Mouse (Mus musculus): ENCODE measurements around the gene Gng8.

- TF ChIP-seq CTCF (conservative IDR thresholded peaks at IDR 0.05; ENCODE audit: low read length) = no peak
- TF ChIP-seq POU5F1 (IDR thresholded peaks at IDR 0.05; ENCODE audit: borderline replicate concordance, low read length) = no peak
Observed at GRCm38 (mm10) chr7:16876006-16876405, 15.6 kb upstream of the Gng8 start.

Data from E14TG2a.4 (cell line).